Mouse (Mus musculus) myocyte (in vitro differentiated cells): ENCODE results near the gene Stox2. TPM values are rescaled to one million over a fixed set of nuclear protein-coding genes. Genes with fewer than 3 reads are reported as not detected.

Source experiments
- H3K27me3 ChIP-seq: one replicate; pipeline ENCODE4 v1.6.1; 2011; ENCODE audit not compliant: control insufficient read depth, insufficient read depth, insufficient read length
- H3K36me3 ChIP-seq: one replicate; pipeline ENCODE4 v1.6.1; 2011; ENCODE audit not compliant: control insufficient read depth, insufficient read depth
- H3K4me2 ChIP-seq: one replicate; pipeline ENCODE4 v1.6.1; 2011; ENCODE audit warnings: low read depth, control low read depth
- H3K4me3 ChIP-seq: one replicate; pipeline ENCODE4 v1.5.1; 2011; ENCODE audit warnings: mild to moderate bottlenecking, control low read depth, moderate library complexity
- H3K79me2 ChIP-seq: one replicate; pipeline ENCODE4 v1.6.1; 2011; ENCODE audit not compliant: control insufficient read depth, insufficient read depth
- H3ac ChIP-seq: one replicate; pipeline ENCODE4 v1.6.1; 2011; ENCODE audit not compliant: control insufficient read depth, insufficient read length
- CEBPB ChIP-seq: IDR thresholded peaks from 2 replicates; pipeline ENCODE4 v1.6.1; 2011; ENCODE audit warnings: mild to moderate bottlenecking, moderate library complexity; ENCODE audit not compliant: poor library complexity, insufficient read depth, severe bottlenecking
- E2F4 ChIP-seq: IDR thresholded peaks from one replicate; pipeline ENCODE4 v1.6.1; 2011; ENCODE audit warnings: mild to moderate bottlenecking, control low read depth, moderate library complexity; ENCODE audit not compliant: insufficient read depth
- MAX ChIP-seq: IDR thresholded peaks from one replicate; pipeline ENCODE4 v1.6.1; 2011; ENCODE audit warnings: low read depth, mild to moderate bottlenecking, control low read depth
- MYOD1 ChIP-seq, 3 experiments: IDR thresholded peaks; one replicate each; pipeline ENCODE4 v1.6.1; 2011; ENCODE audit warnings: control low read depth in 2 of 3, low read depth in 2 of 3, mild to moderate bottlenecking in 2 of 3, moderate library complexity in 1 of 3; ENCODE audit not compliant: insufficient read length in 2 of 3, control insufficient read depth in 1 of 3
- MYOG ChIP-seq, 3 experiments: IDR thresholded peaks; one replicate each; pipeline ENCODE4 v1.6.1; 2011; ENCODE audit warnings: control low read depth in 2 of 3, low read depth in 2 of 3, mild to moderate bottlenecking in 2 of 3; ENCODE audit not compliant: insufficient read length in 2 of 3, control insufficient read depth in 1 of 3, insufficient read depth in 1 of 3
- POLR2A ChIP-seq: IDR thresholded peaks from one replicate; pipeline ENCODE4 v1.6.1; 2011; ENCODE audit warnings: low read depth, mild to moderate bottlenecking, control low read depth, moderate library complexity; ENCODE audit not compliant: insufficient read length
- POLR2AphosphoS2 ChIP-seq: IDR thresholded peaks from one replicate; pipeline ENCODE4 v1.6.1; 2011; ENCODE audit warnings: low read depth, control low read depth; ENCODE audit not compliant: insufficient read length
- REST ChIP-seq: IDR thresholded peaks from one replicate; pipeline ENCODE4 v1.6.1; 2011; ENCODE audit warnings: mild to moderate bottlenecking, control low read depth, moderate library complexity; ENCODE audit not compliant: insufficient read depth, insufficient read length
- SRF ChIP-seq: IDR thresholded peaks from one replicate; pipeline ENCODE4 v1.6.1; 2011; ENCODE audit warnings: low read depth; ENCODE audit not compliant: control insufficient read depth, insufficient read length
- TCF12 ChIP-seq: IDR thresholded peaks from one replicate; pipeline ENCODE4 v1.6.1; 2011; ENCODE audit warnings: mild to moderate bottlenecking, control low read depth; ENCODE audit not compliant: poor library complexity, insufficient read depth, severe bottlenecking
- TCF3 ChIP-seq: IDR thresholded peaks from one replicate; pipeline ENCODE4 v1.6.1; 2011; ENCODE audit warnings: low read depth, control low read depth; ENCODE audit not compliant: insufficient read length
- USF1 ChIP-seq: IDR thresholded peaks from one replicate; pipeline ENCODE4 v1.6.1; 2011; ENCODE audit warnings: low read depth, mild to moderate bottlenecking, control low read depth, moderate library complexity
- polyA plus RNA-seq: library from polyadenylated mRNA; unstranded; fragments of >200 nt; fragmentation: generic; extraction: Trizol; gene quantifications from one replicate; pipeline ENCODE4 v1.2.1, GENCODE M21; 2012; ENCODE audit warnings: missing spikeins

The Stox2 gene
- polyA plus RNA-seq, 1 experiment: not detected

DNA sequence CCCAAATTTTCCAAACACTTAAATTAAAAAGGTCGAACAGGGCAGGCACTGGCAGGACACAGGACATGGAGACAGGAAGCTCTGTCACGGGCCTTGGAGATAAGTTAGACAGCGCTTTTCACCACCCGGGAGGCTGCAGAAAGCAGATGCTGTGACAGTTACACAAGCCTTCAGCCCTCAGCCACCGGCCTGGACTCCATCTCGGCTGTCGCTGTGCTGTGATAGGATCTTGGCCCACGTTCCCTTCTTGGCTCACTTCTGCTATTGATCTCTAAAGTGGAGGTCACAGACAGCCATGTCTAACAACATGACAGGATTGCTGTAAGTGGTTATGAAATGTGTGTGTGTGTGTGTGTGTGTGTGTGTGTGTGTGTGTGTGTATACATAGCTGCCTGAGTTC is 82.9 kb downstream of the Stox2 start:
- no peak overlapping the region for H3K4me3 ChIP-seq
- H3K27me3 ChIP-seq: peaks cover 4% of the 10 kb centered on the region
- H3ac ChIP-seq: no peak overlapping the region
- no peak overlapping the region for H3K4me2 ChIP-seq
- H3K79me2 ChIP-seq: no peaks in the 10 kb centered on the region
- TF ChIP-seq MAX (no peak), E2F4 (no peak), MYOG (IDR thresholded peaks at IDR 0.05; ENCODE audit: control insufficient read depth in 1 of 3, insufficient read depth in 1 of 3, insufficient read length in 2 of 3, low read depth in 2 of 3) (no peak), TCF12 (no peak), TCF3 (no peak), CEBPB (no peak), SRF (no peak)
- H3K36me3 ChIP-seq: no peaks in the 10 kb centered on the region

- no peak overlapping the region for H3K4me3 ChIP-seq
- TF ChIP-seq POLR2A: no peak
- no peak for TF ChIP-seq E2F4
- TF ChIP-seq MAX: no peak
- TF ChIP-seq SRF: no peak
- no peak for TF ChIP-seq POLR2AphosphoS2
- no peak for TF ChIP-seq CEBPB
- no peak for TF ChIP-seq MYOG (IDR thresholded peaks at IDR 0.05; ENCODE audit: control insufficient read depth in 1 of 3, insufficient read depth in 1 of 3, insufficient read length in 2 of 3, low read depth in 2 of 3)
- TF ChIP-seq TCF3: no peak
- no peak for TF ChIP-seq USF1
- TF ChIP-seq REST: no peak
- no peak for TF ChIP-seq MYOD1 (IDR thresholded peaks at IDR 0.05; ENCODE audit: control insufficient read depth in 1 of 3, insufficient read length in 2 of 3, low read depth in 2 of 3)
- TF ChIP-seq TCF12: no peak
These were observed 90.7 kb downstream of the Stox2 start for GRCm38 (mm10) chr8:47355340-47355906.

GRCm38 (mm10) chr8:47354523-47355168 is 91.5 kb downstream of the Stox2 start:
- no peaks in the 10 kb centered on the region for H3K79me2 ChIP-seq
- H3ac ChIP-seq: no peak overlapping the region
- no peaks in the 10 kb centered on the region for H3K36me3 ChIP-seq
- TF ChIP-seq MAX: no peak
- no peak for TF ChIP-seq E2F4
- no peak for TF ChIP-seq POLR2AphosphoS2
- no peak for TF ChIP-seq POLR2A
- no peak for TF ChIP-seq SRF
- no peak for TF ChIP-seq MYOG (IDR thresholded peaks at IDR 0.05; ENCODE audit: control insufficient read depth in 1 of 3, insufficient read depth in 1 of 3, insufficient read length in 2 of 3, low read depth in 2 of 3)
- no peak for TF ChIP-seq USF1
- TF ChIP-seq TCF3: no peak
- TF ChIP-seq TCF12: no peak
- TF ChIP-seq MYOD1 (IDR thresholded peaks at IDR 0.05; ENCODE audit: control insufficient read depth in 1 of 3, insufficient read length in 2 of 3, low read depth in 2 of 3): no peak
- no peak for TF ChIP-seq CEBPB
- no peak for TF ChIP-seq REST
- no peak overlapping the region for H3K4me2 ChIP-seq
- H3K27me3 ChIP-seq: peaks cover 4% of the 10 kb centered on the region
- H3K4me3 ChIP-seq: no peak overlapping the region

More at GRCm38 (mm10) chr8:47355340-47355906, 90.7 kb downstream of the Stox2 start:
- peaks cover 7% of the 10 kb centered on the region for H3K27me3 ChIP-seq
- no peaks in the 10 kb centered on the region for H3K36me3 ChIP-seq
- H3K4me2 ChIP-seq: no peak overlapping the region
- no peaks in the 10 kb centered on the region for H3K79me2 ChIP-seq
- H3ac ChIP-seq: no peak overlapping the region

GRCm38 (mm10) chr8:47351914-47352701 is 94.1 kb downstream of the Stox2 start:
- Histone ChIP-seq H3K79me2 (no peaks in the 10 kb centered on the region), H3K27me3 (peaks cover 4% of the 10 kb centered on the region), H3K4me2 (no peak overlapping the region), H3K4me3 (no peak overlapping the region), H3K36me3 (no peaks in the 10 kb centered on the region), H3ac (no peak overlapping the region)
- TF ChIP-seq USF1 (no peak), POLR2A (no peak), MAX (no peak), MYOG (IDR thresholded peaks at IDR 0.05; ENCODE audit: control insufficient read depth in 1 of 3, insufficient read depth in 1 of 3, insufficient read length in 2 of 3, low read depth in 2 of 3) (no peak), CEBPB (no peak)

DNA sequence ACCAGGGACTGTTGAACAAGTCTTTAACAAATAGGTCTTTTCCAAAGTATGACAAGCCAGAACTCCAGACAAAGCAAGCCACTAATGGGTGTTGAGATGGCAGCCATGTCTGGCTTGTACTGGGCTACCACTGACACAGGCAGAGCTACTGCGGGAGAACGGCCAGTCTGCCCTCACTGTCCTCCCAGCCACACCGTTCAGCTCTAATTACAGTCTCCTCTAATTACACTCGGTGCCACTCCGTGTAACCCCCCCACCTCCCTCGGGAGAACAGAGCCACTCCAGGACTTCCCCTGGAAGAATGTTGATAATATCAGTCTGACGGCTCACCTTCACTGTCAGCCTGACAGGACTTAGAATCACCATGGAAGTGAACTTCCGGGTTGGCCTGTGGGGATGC is 97.1 kb downstream of the Stox2 start:
- Histone ChIP-seq H3K4me3 (no peak overlapping the region), H3K27me3 (peaks cover 4% of the 10 kb centered on the region), H3K36me3 (no peaks in the 10 kb centered on the region), H3ac (no peak overlapping the region), H3K79me2 (no peaks in the 10 kb centered on the region), H3K4me2 (no peak overlapping the region)
- TF ChIP-seq POLR2AphosphoS2 (no peak), E2F4 (no peak), MAX (no peak), TCF12 (no peak), USF1 (no peak), MYOG (IDR thresholded peaks at IDR 0.05; ENCODE audit: control insufficient read depth in 1 of 3, insufficient read depth in 1 of 3, insufficient read length in 2 of 3, low read depth in 2 of 3) (no peak), SRF (no peak), CEBPB (no peak), MYOD1 (IDR thresholded peaks at IDR 0.05; ENCODE audit: control insufficient read depth in 1 of 3, insufficient read length in 2 of 3, low read depth in 2 of 3) (no peak), POLR2A (no peak), REST (no peak), TCF3 (no peak)
